Mouse (Mus musculus): ENCODE data around the gene Elmo3.

Gene Elmo3

DNA sequence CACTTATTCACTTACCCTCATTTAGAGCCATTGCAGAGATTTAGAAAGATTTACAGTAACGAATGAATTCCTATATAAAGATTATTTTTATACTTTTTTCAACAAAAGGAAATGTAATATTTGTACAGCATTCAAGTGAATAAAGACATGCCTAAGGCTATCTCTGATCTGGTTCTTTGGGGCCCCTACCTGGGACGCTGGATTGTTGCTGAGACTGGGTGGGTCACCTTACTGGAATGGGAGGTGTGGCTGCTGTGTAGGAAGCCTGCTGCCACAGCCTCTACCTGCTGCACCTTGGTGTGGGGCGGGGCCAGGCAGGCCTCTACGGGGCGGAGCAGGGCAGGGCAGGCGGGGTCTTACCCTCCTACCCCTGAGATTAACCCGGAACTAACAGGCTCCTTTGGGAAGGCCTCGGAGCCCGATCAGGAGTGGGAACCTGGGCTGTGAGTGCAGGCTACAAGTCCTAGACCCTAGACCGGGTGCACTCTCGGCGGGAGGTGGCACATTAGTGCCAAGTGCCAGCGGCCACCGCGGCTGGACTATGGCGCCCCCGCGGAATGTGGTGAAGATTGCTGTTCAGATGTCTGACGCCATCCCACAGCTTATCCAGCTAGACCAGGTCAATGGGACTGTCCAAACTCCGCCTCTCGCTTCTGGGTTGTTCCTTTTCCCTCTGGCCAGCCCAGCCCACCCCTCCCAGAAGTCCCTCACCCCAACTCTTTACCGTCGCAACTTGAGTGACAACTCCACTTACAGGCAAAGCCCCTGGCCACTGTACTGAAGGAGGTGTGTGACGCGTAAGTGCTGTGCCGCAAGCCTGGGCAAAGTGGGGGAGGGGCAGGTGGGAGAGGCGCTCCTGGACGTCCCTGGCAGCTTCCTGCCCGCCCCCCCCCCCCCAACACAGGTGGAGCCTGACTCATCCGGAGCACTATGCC lies at the start of gene Elmo3:
TSS of gene Elmo3 (plus strand) at position 391 of the 935 bp plus-strand sequence.
- DNase-seq, result peak in 1 of 2 experiments; percentile 66

DNA sequence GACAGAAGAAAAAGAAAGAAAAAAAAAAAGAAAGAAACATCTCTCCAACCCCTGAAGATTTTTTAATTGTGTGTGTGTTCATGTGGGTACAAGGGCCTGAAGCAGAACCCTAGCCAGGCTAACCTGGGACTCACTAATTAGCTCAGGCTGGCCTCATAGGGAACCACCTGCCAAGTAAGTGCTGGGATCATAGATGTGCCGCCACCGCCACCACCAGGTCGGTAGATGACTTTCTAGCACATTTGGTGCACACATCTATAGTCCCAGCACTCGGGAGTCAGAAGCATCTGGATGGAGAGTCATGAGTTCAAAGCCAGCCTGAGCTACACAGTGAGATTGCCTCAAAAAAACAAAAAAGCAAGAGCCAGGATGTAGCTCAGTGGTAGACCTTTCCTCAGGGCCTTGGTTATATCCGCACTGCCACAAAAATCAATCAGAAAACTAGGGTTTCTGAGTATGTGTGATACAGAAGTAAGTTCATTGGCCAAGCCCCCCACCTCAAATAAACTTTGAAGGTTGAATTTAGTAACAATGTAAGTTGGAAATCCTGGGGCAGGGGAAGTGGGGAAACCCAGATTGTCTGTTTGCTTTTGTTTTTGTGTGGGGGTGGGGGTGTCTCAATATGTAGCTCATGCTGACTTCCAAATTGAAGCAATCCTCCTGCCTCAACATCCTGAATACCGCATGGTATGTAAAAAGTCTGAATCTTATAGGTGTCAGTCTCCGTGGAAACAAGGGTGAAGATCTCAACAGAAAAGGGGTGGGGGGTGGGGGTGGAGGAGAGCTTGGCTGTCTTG lies 47.9 kb upstream of the Elmo3 start:
- no peak for DNase-seq

- no peak for DNase-seq
These were observed 46.3 kb upstream of the Elmo3 start for GRCm38 (mm10) chr8:105258911-105259720.

GRCm38 (mm10) chr8:105259721-105260320 lies 45.6 kb upstream of the Elmo3 start:
- peak; percentile 52 to 58 for DNase-seq

DNA sequence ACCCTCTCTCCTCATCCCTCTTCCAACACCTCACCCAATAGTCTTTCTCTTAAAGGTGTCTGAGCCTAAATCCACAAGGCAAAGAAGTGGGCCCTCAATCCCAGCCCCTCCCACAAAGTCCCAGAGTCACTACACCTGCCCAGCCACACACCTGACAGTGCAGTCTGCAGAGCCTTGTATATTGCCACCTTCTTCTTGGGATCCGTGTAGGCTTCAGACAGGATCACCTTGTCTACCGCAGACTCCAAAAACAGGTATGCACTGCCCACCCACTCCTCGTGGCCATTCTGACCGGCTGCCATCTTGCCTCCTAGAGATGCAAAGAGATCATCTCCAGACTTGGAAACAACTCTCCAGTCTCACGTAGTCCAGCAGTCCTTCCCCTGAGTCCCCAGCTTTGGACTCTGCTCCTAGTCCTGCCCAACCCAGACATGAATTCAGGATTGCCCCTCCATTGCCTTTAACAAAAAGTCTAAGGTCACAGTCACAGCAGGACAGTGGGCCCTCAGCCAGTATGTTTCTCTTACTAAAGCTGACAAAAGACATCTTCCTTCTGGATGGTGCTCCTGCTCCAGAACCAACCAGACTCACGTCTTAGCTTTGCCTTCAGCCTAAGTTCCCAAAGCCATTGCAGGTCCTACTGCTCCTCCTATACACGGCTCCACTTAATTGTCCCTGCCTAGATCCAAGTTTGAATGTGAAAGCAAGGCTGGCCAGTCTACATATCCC lies 44.9 kb upstream of the Elmo3 start:
- no peak for DNase-seq

- DNase-seq, result no peak
These were observed 43.9 kb upstream of the Elmo3 start for GRCm38 (mm10) chr8:105261326-105261980.

DNA sequence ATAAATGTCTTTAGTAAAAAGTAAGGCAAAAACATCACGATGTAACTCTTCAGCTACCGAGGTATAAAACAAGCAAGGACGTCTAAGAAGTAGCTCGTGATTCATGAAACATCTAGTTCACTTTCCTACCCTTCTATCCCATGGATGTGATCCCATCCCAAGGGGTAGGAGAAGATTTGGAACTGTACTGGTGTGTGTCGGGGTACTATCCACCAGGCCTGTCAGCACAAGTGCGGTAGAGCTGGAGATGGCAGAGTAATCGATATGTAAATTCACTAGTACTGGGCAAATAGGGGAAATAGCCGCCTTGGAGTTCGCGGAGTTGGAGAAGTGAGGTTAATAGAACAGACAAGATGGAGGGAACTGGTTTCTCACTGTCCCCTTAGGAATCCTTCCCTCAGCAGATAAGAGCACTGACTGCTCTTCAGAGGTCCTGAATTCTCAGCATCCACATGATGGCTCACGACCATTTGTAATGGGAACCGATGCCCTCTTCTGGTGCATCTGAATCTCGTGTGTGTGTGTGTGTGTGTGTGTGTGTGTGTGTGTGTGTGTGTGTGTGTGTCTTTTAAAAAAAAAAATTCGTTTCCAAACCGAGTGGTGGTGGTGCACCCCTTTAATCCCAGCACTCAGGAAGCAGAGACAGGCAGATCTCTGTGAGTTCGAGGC lies 42.0 kb upstream of the Elmo3 start:
- DNase-seq, result no peak

DNA sequence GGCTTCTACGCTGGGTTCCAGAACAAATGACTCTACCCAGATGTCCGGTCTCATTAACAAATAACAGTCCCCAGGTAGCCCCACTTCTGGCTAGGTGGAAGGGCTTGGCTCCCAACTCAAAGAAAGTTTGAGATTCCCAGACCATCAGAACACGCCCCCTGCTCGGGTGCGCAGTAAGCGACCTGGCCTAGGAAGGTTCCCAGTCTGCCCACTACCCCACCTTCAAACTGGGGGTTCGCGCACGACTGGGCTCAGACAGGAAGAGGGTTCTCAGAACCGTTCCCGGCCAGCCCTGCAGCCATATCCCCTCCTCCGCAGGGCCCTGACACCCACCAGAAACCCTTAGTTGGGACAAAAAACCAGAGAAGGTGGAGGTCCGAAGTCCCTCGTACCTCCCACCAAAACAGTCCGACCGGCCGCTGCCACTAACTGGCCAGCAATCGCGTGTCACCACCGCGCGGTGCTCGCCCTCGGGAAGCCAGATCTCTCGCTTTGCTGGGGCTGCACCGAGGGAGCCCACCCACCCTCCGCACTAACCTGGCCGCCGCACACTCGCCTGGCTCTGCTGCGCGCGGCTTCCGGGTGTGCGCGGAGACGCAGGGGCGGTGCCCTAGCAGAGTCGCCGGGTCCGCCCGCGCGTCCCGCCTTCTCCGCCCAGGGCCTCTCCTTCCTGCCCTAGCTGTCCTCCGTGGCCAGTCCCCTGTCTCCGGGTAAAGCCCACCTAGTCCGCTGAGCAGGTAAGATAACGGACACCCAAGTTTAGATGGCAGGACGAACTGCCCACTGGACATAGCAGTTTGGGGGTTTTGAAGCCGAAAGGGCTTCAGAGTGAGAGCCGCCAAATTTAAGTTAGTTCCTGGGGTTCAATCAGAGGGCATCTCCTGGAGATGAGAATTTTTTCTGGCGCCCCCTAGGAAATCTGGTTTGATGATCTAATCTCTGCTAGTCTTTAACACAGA lies 41.1 kb upstream of the Elmo3 start, which contains the start of the genes Tradd and Fbxl8:
TSS of gene Tradd (minus strand) at position 586 of the 959 bp plus-strand sequence.
TSS of gene Fbxl8 (plus strand) at position 625 of the 959 bp plus-strand sequence.
- peak; percentile 70 to 71 for DNase-seq

DNA sequence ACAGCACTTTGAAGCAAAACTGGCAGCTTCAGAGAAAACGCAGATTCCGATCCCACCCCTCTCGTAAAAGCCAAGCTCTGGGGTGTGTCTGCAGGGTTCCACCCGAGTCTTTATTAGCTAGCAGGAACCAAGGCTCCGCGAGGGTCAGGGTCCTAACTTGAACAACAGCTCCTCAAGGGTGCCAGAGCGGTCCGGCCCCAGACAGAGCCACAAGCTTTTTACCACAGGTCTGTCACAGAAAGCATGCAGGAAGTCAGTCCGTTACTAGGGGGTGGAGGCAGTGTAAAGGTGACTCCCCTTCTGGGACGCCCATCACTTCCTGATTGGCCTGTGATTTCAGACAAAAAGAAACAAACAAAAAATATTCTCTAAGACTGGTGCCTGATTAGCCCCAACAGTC lies 40.3 kb upstream of the Elmo3 start:
- peak in 1 of 2 experiments; percentile 58 for DNase-seq

GRCm38 (mm10) chr8:105266775-105267174 lies 38.6 kb upstream of the Elmo3 start:
- peak in 1 of 2 experiments; percentile 46 for DNase-seq

- DNase-seq, result no peak
These were observed 36.9 kb upstream of the Elmo3 start for GRCm38 (mm10) chr8:105268342-105269074.

GRCm38 (mm10) chr8:105269075-105269458 lies 36.3 kb upstream of the Elmo3 start:
- no peak for DNase-seq

- no peak for DNase-seq
These were observed 35.9 kb upstream of the Elmo3 start, which contains the start of gene Hsf4 for GRCm38 (mm10) chr8:105269461-105269947. Gene Hsf4 (plus strand): TSS chr8:105269801.

GRCm38 (mm10) chr8:105270101-105270915 lies 35.1 kb upstream of the Elmo3 start:
- no peak for DNase-seq

DNA sequence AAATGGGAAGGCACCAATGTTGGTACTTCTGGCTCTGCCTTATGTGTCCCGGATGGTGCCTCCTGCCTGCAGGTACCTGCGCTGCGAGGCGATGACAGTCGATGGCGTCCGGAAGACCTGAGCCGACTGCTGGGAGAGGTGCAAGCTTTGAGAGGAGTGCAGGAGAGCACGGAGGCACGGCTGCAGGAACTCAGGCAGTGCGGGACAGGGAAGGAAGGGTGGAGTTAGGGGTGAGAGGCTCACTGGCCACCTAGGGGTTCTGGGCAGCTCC lies 34.5 kb upstream of the Elmo3 start:
- no peak for DNase-seq

DNA sequence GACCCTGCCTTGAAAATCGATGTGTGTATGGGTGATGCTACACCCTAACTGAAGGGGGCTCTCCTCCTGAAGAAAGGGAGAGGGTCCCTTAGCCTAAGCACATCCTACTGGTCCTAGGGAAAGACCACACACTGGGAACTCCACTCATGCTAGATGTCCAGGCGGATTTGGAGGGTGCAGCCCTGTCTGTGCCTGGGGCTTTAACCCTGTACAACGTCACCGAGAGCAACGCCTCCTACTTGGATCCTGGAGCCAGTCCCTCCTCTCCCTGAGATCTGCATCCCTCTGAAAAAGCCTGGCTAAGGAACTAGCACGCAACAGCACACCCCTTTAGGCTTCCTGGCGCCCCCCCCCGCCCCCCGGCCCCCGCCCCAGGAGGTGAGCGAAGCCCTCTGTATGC lies 30.0 kb upstream of the Elmo3 start:
- DNase-seq, result no peak

GRCm38 (mm10) chr8:105275840-105276239 lies 29.6 kb upstream of the Elmo3 start, which contains the start of gene Nol3:
Gene Nol3 (plus strand): TSS chr8:105276140.
- DNase-seq, result no peak

Data from thymus, adult 18-20 months (tissue).